Mouse (Mus musculus): ENCODE data around the gene Tbxa2r. TPM values are rescaled to one million over a fixed set of nuclear protein-coding genes. Genes with fewer than 3 reads are reported as not detected.

The Tbxa2r gene
- polyA plus RNA-seq, 1 experiment from 2014 or later, result not detected

GRCm38 (mm10) chr10:81306837-81307682, 21.5 kb upstream of the Tbxa2r start:
- ATAC-seq, result no peak
- in situ Hi-C loops (cut with MboI; ENCODE audit: low pct_unique_long_range_greater_than_20kb), result no loop called here

GRCm38 (mm10) chr10:81309571-81309970, 19.0 kb upstream of the Tbxa2r start:
- ATAC-seq (no peak), DNase-seq (ENCODE audit: low read depth, low spot score) (no peak)
- no peaks in the 10 kb centered on the region for H3K27me3 ChIP-seq
- in situ Hi-C loops (cut with MboI; ENCODE audit: low pct_unique_long_range_greater_than_20kb), result no loop called here
- POLR2A ChIA-PET, result interaction anchor here (0.7 kb wide), 1 partner anchor 11 kb away, joined by 3 read pairs; no protein-coding TSS in a partner anchor
- CTCF ChIA-PET, result no interaction called here
- TF ChIP-seq CTCF (IDR thresholded peaks at IDR 0.05), result no peak

More at GRCm38 (mm10) chr10:81306837-81307682, 21.5 kb upstream of the Tbxa2r start:
- no peaks in the 10 kb centered on the region for H3K27me3 ChIP-seq
- ChIA-PET CTCF (interaction anchor here (0.7 to 4.6 kb wide), 5 partner anchors 11 to 19 kb away, joined by 3 to 32 read pairs (median 7); partner anchors contain the start of genes Pip5k1c and Tjp3), POLR2A (no interaction called here)
- no peak for TF ChIP-seq CTCF (IDR thresholded peaks at IDR 0.05)
- DNase-seq (ENCODE audit: low read depth, low spot score), result no peak

- ATAC-seq (no peak), DNase-seq (ENCODE audit: low read depth, low spot score) (no peak)
- ChIA-PET CTCF (no interaction called here), POLR2A (no interaction called here)
- H3K27me3 ChIP-seq, result no peaks in the 10 kb centered on the region
- in situ Hi-C loops (cut with MboI; ENCODE audit: low pct_unique_long_range_greater_than_20kb), result no loop called here
- TF ChIP-seq CTCF (IDR thresholded peaks at IDR 0.05), result no peak
These were observed 14.9 kb upstream of the Tbxa2r start for GRCm38 (mm10) chr10:81313581-81313980.

GRCm38 (mm10) chr10:81314201-81314600, 14.3 kb upstream of the Tbxa2r start:
- no peak for TF ChIP-seq CTCF (IDR thresholded peaks at IDR 0.05)
- H3K27me3 ChIP-seq, result no peaks in the 10 kb centered on the region
- ChIA-PET POLR2A (no interaction called here), CTCF (no interaction called here)
- ATAC-seq (no peak), DNase-seq (ENCODE audit: low read depth, low spot score) (no peak)
- in situ Hi-C loops (cut with MboI; ENCODE audit: low pct_unique_long_range_greater_than_20kb), result no loop called here

- TF ChIP-seq CTCF (IDR thresholded peaks at IDR 0.05), result no peak
- POLR2A ChIA-PET, result interaction anchor here (0.6 kb wide), 1 partner anchor 80 kb away, joined by 5 read pairs; no protein-coding TSS in a partner anchor
- no peaks in the 10 kb centered on the region for H3K27me3 ChIP-seq
- ATAC-seq (no peak), DNase-seq (ENCODE audit: low read depth, low spot score) (no peak)
- in situ Hi-C loops (cut with MboI; ENCODE audit: low pct_unique_long_range_greater_than_20kb), result no loop called here
- CTCF ChIA-PET, result interaction anchor here (1.0 kb wide), 1 partner anchor 11 kb away, joined by 5 read pairs; no protein-coding TSS in a partner anchor
These were observed 12.9 kb upstream of the Tbxa2r start for GRCm38 (mm10) chr10:81315587-81315986.

GRCm38 (mm10) chr10:81316338-81317060, 12.0 kb upstream of the Tbxa2r start:
- ATAC-seq, result no peak
- no peaks in the 10 kb centered on the region for H3K27me3 ChIP-seq
- ChIA-PET CTCF (interaction anchor here (1.0 to 2.0 kb wide), 2 partner anchors 12 to 24 kb away, joined by 5 to 11 read pairs; partner anchors contain the start of gene Pip5k1c), POLR2A (no interaction called here)
- no peak for DNase-seq (ENCODE audit: low read depth, low spot score)
- TF ChIP-seq CTCF (IDR thresholded peaks at IDR 0.05), result no peak
- in situ Hi-C loops (cut with MboI; ENCODE audit: low pct_unique_long_range_greater_than_20kb), result no loop called here

- ATAC-seq (no peak), DNase-seq (ENCODE audit: low read depth, low spot score) (no peak)
- H3K27me3 ChIP-seq, result no peaks in the 10 kb centered on the region
- POLR2A ChIA-PET, result no interaction called here
- CTCF ChIA-PET, result interaction anchor here (1.5 to 2.0 kb wide), 2 partner anchors 12 to 25 kb away, joined by 5 to 11 read pairs; partner anchors contain the start of gene Pip5k1c
- in situ Hi-C loops (cut with MboI; ENCODE audit: low pct_unique_long_range_greater_than_20kb), result no loop called here
- no peak for TF ChIP-seq CTCF (IDR thresholded peaks at IDR 0.05)
These were observed 11.3 kb upstream of the Tbxa2r start for GRCm38 (mm10) chr10:81317273-81317672.

GRCm38 (mm10) chr10:81318589-81319329, 9.8 kb upstream of the Tbxa2r start:
- in situ Hi-C loops (cut with MboI; ENCODE audit: low pct_unique_long_range_greater_than_20kb), result no loop called here
- no peak for DNase-seq (ENCODE audit: low read depth, low spot score)
- no peak for ATAC-seq
- TF ChIP-seq CTCF (IDR thresholded peaks at IDR 0.05), result no peak
- POLR2A ChIA-PET, result no interaction called here
- no peaks in the 10 kb centered on the region for H3K27me3 ChIP-seq
- CTCF ChIA-PET, result interaction anchor here (0.9 to 2.6 kb wide), 5 partner anchors 14 to 78 kb away, joined by 3 to 12 read pairs (median 5); partner anchors contain the start of gene Pip5k1c

GRCm38 (mm10) chr10:81319330-81319699, 9.2 kb upstream of the Tbxa2r start:
- in situ Hi-C loops (cut with MboI; ENCODE audit: low pct_unique_long_range_greater_than_20kb), result no loop called here
- CTCF ChIA-PET, result interaction anchor here (0.9 to 2.6 kb wide), 3 partner anchors 26 to 79 kb away, joined by 3 to 12 read pairs (median 3); partner anchors contain the start of genes Pip5k1c and Tjp3
- H3K27me3 ChIP-seq, result no peaks in the 10 kb centered on the region
- ATAC-seq (no peak), DNase-seq (ENCODE audit: low read depth, low spot score) (no peak)
- POLR2A ChIA-PET, result interaction anchor here (1.9 kb wide), 1 partner anchor 26 kb away, joined by 8 read pairs; the partner anchor contains the start of gene Pip5k1c
- TF ChIP-seq CTCF (IDR thresholded peaks at IDR 0.05), result no peak
